Mouse (Mus musculus): ENCODE data around the gene Pard3. TPM values are rescaled to one million over a fixed set of nuclear protein-coding genes. Genes with fewer than 3 reads are reported as not detected.

The Pard3 gene
- total and polyA plus RNA-seq, 3 experiments, result 0.51 to 1.3 (median 0.94) TPM

GRCm38 (mm10) chr8:127542162-127542561 is 478.5 kb downstream of the Pard3 start:
- Histone ChIP-seq H3K4me2 (ENCODE audit: insufficient read depth, low read depth, poor library complexity, severe bottlenecking) (no peak overlapping the region), H3K9me3 (replicated peaks; ENCODE audit: low read length) (no peaks in the 10 kb centered on the region), H3K4me3 (replicated peaks in 1 of 3; ENCODE audit: low read depth in 2 of 3, low read length in 2 of 3, poor library complexity in 1 of 3) (no peak overlapping the region), H3K36me3 (replicated peaks in 1 of 2; ENCODE audit: control insufficient read depth in 1 of 2, insufficient read depth in 1 of 2, low read length in 1 of 2) (no peaks in the 10 kb centered on the region), H3K9ac (ENCODE audit: insufficient read depth, low read depth) (no peak overlapping the region), H3K27ac (ENCODE audit: insufficient read depth, low read depth) (no peak overlapping the region), H3K79me2 (replicated peaks; ENCODE audit: control insufficient read depth, extremely low read depth, insufficient read depth, poor library complexity, severe bottlenecking) (no peaks in the 10 kb centered on the region), H3K4me1 (ENCODE audit: control insufficient read depth in 1 of 2, insufficient read depth in 2 of 2) (peaks cover 0 to 12% of the 10 kb centered on the region in 2 experiments; a peak in 2 of 4 replicates), H3K27me3 (replicated peaks) (no peaks in the 10 kb centered on the region)
- TF ChIP-seq TBP (conservative IDR thresholded peaks at IDR 0.05; ENCODE audit: low read depth, low read length), result no peak
- no peak for TF ChIP-seq UBTF (IDR thresholded peaks at IDR 0.05; ENCODE audit: low read depth, low read length)
- no peak for TF ChIP-seq ZKSCAN1 (IDR thresholded peaks at IDR 0.05; ENCODE audit: borderline replicate concordance, low read depth, low read length)
- TF ChIP-seq POLR2A (IDR thresholded peaks at IDR 0.05; ENCODE audit: low read depth, low read length), result no peak
- TF ChIP-seq PAX5 (IDR thresholded peaks at IDR 0.05; ENCODE audit: low read length), result no peak
- no peak for TF ChIP-seq GABPA (IDR thresholded peaks at IDR 0.05; ENCODE audit: insufficient replicate concordance, low read depth, low read length)
- TF ChIP-seq JUND (conservative IDR thresholded peaks at IDR 0.05; ENCODE audit: low read depth, low read length), result no peak
- no peak for TF ChIP-seq ZNF384 (IDR thresholded peaks at IDR 0.05; ENCODE audit: low read depth, low read length)
- TF ChIP-seq CHD2 (IDR thresholded peaks at IDR 0.05; ENCODE audit: low read length), result no peak
- no peak for TF ChIP-seq MXI1 (IDR thresholded peaks at IDR 0.05; ENCODE audit: low read depth, low read length)
- DNase-seq (ENCODE audit: extremely low read depth), result peak; percentile 37
- dilution Hi-C loops (cut with MboI; ENCODE audit: extremely low pct_ligation_motif_present, extremely low pct_unique_long_range_greater_than_20kb, low sequenced_read_pairs), result no loop called here
- in situ Hi-C loops (cut with MboI; ENCODE audit: low pct_ligation_motif_present, low pct_unique_long_range_greater_than_20kb, low sequenced_read_pairs), result loop anchor here (5.0 kb wide), 1 partner anchor 35 kb away; no protein-coding TSS in a partner anchor

GRCm38 (mm10) chr8:127543676-127544075 is 480.0 kb downstream of the Pard3 start:
- dilution Hi-C loops (cut with MboI; ENCODE audit: extremely low pct_ligation_motif_present, extremely low pct_unique_long_range_greater_than_20kb, low sequenced_read_pairs), result no loop called here
- no peak for DNase-seq (ENCODE audit: extremely low read depth)
- no peaks in the 10 kb centered on the region for H3K36me3 ChIP-seq (replicated peaks in 1 of 2; ENCODE audit: control insufficient read depth in 1 of 2, insufficient read depth in 1 of 2, low read length in 1 of 2)

GRCm38 (mm10) chr8:127546161-127546560 is 482.5 kb downstream of the Pard3 start:
- DNase-seq (ENCODE audit: extremely low read depth), result no peak
- Histone ChIP-seq H3K79me2 (replicated peaks; ENCODE audit: control insufficient read depth, extremely low read depth, insufficient read depth, poor library complexity, severe bottlenecking) (no peaks in the 10 kb centered on the region), H3K27me3 (replicated peaks) (no peaks in the 10 kb centered on the region), H3K36me3 (replicated peaks in 1 of 2; ENCODE audit: control insufficient read depth in 1 of 2, insufficient read depth in 1 of 2, low read length in 1 of 2) (no peaks in the 10 kb centered on the region), H3K4me2 (ENCODE audit: insufficient read depth, low read depth, poor library complexity, severe bottlenecking) (no peak overlapping the region), H3K27ac (ENCODE audit: insufficient read depth, low read depth) (no peak overlapping the region), H3K9me3 (replicated peaks; ENCODE audit: low read length) (no peaks in the 10 kb centered on the region), H3K9ac (ENCODE audit: insufficient read depth, low read depth) (no peak overlapping the region), H3K4me3 (replicated peaks in 1 of 3; ENCODE audit: low read depth in 2 of 3, low read length in 2 of 3, poor library complexity in 1 of 3) (no peak overlapping the region), H3K4me1 (ENCODE audit: control insufficient read depth in 1 of 2, insufficient read depth in 2 of 2) (0 out of 4 replicates have a peak, but pooled peaks cover 0 to 2% of the 10 kb centered on the region in 2 experiments)
- dilution Hi-C loops (cut with MboI; ENCODE audit: extremely low pct_ligation_motif_present, extremely low pct_unique_long_range_greater_than_20kb, low sequenced_read_pairs), result no loop called here
- in situ Hi-C loops (cut with MboI; ENCODE audit: low pct_ligation_motif_present, low pct_unique_long_range_greater_than_20kb, low sequenced_read_pairs), result no loop called here
- TF ChIP-seq MAX (IDR thresholded peaks at IDR 0.05; ENCODE audit: low read length) (no peak), ZMIZ1 (IDR thresholded peaks at IDR 0.05; ENCODE audit: low read depth, low read length) (no peak), POLR2AphosphoS2 (IDR thresholded peaks at IDR 0.05; ENCODE audit: low read depth, low read length) (no peak), NRF1 (IDR thresholded peaks at IDR 0.05; ENCODE audit: low read depth, low read length) (no peak), CTCF (conservative IDR thresholded peaks at IDR 0.05 in 1 of 2, IDR thresholded peaks at IDR 0.05 in 1 of 2; ENCODE audit: low read depth in 2 of 2, low read length in 2 of 2) (no peak), ZKSCAN1 (IDR thresholded peaks at IDR 0.05; ENCODE audit: borderline replicate concordance, low read depth, low read length) (no peak), HCFC1 (IDR thresholded peaks at IDR 0.05; ENCODE audit: low read depth, low read length) (no peak), RCOR1 (conservative IDR thresholded peaks at IDR 0.05; ENCODE audit: low read depth, low read length) (no peak), CHD2 (IDR thresholded peaks at IDR 0.05; ENCODE audit: low read length) (no peak), JUN (IDR thresholded peaks at IDR 0.05; ENCODE audit: insufficient read depth, low read depth, low read length) (no peak), CHD1 (IDR thresholded peaks at IDR 0.05; ENCODE audit: low read depth, low read length) (no peak), IRF4 (IDR thresholded peaks at IDR 0.05; ENCODE audit: low read depth, low read length) (no peak), KAT2A (IDR thresholded peaks at IDR 0.05; ENCODE audit: insufficient replicate concordance, low read length) (no peak), BHLHE40 (IDR thresholded peaks at IDR 0.05; ENCODE audit: low read depth, low read length) (no peak), JUND (conservative IDR thresholded peaks at IDR 0.05; ENCODE audit: low read depth, low read length) (no peak)

More at GRCm38 (mm10) chr8:127543676-127544075, 480.0 kb downstream of the Pard3 start:
- Histone ChIP-seq H3K4me1 (ENCODE audit: control insufficient read depth in 1 of 2, insufficient read depth in 2 of 2) (peaks cover 0 to 12% of the 10 kb centered on the region in 2 experiments; a peak in 2 of 4 replicates), H3K9ac (ENCODE audit: insufficient read depth, low read depth) (no peak overlapping the region), H3K4me2 (ENCODE audit: insufficient read depth, low read depth, poor library complexity, severe bottlenecking) (no peak overlapping the region), H3K4me3 (replicated peaks in 1 of 3; ENCODE audit: low read depth in 2 of 3, low read length in 2 of 3, poor library complexity in 1 of 3) (no peak overlapping the region), H3K27me3 (replicated peaks) (no peaks in the 10 kb centered on the region), H3K27ac (ENCODE audit: insufficient read depth, low read depth) (no peak overlapping the region), H3K9me3 (replicated peaks; ENCODE audit: low read length) (no peaks in the 10 kb centered on the region), H3K79me2 (replicated peaks; ENCODE audit: control insufficient read depth, extremely low read depth, insufficient read depth, poor library complexity, severe bottlenecking) (no peaks in the 10 kb centered on the region)
- no peak for TF ChIP-seq KAT2A (IDR thresholded peaks at IDR 0.05; ENCODE audit: insufficient replicate concordance, low read length)
- no peak for TF ChIP-seq ZMIZ1 (IDR thresholded peaks at IDR 0.05; ENCODE audit: low read depth, low read length)
- no peak for TF ChIP-seq RAD21 (IDR thresholded peaks at IDR 0.05; ENCODE audit: low read depth, low read length)
- in situ Hi-C loops (cut with MboI; ENCODE audit: low pct_ligation_motif_present, low pct_unique_long_range_greater_than_20kb, low sequenced_read_pairs), result loop anchor here (5.0 kb wide), 1 partner anchor 36 kb away; no protein-coding TSS in a partner anchor
